Mouse (Mus musculus) megakaryocyte, embryonic 14.5 days (primary cell): Measurements from ENCODE around the gene Rps2. TPM values are rescaled to one million over a fixed set of nuclear protein-coding genes. Genes with fewer than 3 reads are reported as not detected.
"Not testable (repeated sequence)": the region's sequence is repeated elsewhere in the genome, so short reads cannot be mapped to it uniquely, and the experiment has no call there.

ENCODE experiments used
- H3K27me3 ChIP-seq: replicated peaks from 2 replicates; pipeline ENCODE3; 2012; ENCODE audit warnings: inconsistent platforms
- H3K36me3 ChIP-seq: replicated peaks from 2 replicates; pipeline ENCODE3; 2012; ENCODE audit warnings: low read length, inconsistent platforms, mixed read lengths
- H3K4me1 ChIP-seq: 2 replicates; pipeline ENCODE4 v1.6.1; 2012; ENCODE audit warnings: inconsistent platforms
- H3K4me3 ChIP-seq: replicated peaks from 2 replicates; pipeline ENCODE3; 2012; ENCODE audit warnings: moderate library complexity, mild to moderate bottlenecking, inconsistent platforms
- H3K9me3 ChIP-seq: 2 replicates; pipeline ENCODE4 v1.6.1; 2012; ENCODE audit warnings: inconsistent platforms
- FLI1 ChIP-seq: IDR thresholded peaks from 2 replicates; pipeline ENCODE4 v1.6.1; 2012; ENCODE audit warnings: low read length, inconsistent platforms, mixed read lengths
- GATA1 ChIP-seq: IDR thresholded peaks from 3 replicates; pipeline ENCODE4 v1.6.1; 2012; ENCODE audit warnings: mixed read lengths, low read length, inconsistent platforms, borderline replicate concordance
- polyA plus RNA-seq: library from polyadenylated mRNA; stranded (reverse); fragments of >175 nt; gene quantifications from 2 replicates; pipeline ENCODE4 v1.2.3, GENCODE M21; 2012; ENCODE audit warnings: low replicate concordance; ENCODE audit not compliant: insufficient read depth

Gene Rps2
- polyA plus RNA-seq, 1 experiment = 1,069 TPM

- Histone ChIP-seq H3K27me3 (no peaks in the 10 kb centered on the region), H3K36me3 (peaks cover 52% of the 10 kb centered on the region), H3K9me3 (no peaks in the 10 kb centered on the region), H3K4me3 (peak overlapping the region; percentile 93), H3K4me1 (peaks cover 45% of the 10 kb centered on the region)
- TF ChIP-seq GATA1 (no peak), FLI1 (no peak)
These were observed 1.7 kb downstream of the Rps2 start for GRCm38 (mm10) chr17:24719494-24720222.

GRCm38 (mm10) chr17:24720616-24721015, 2.7 kb downstream of the Rps2 start:
- not testable (repeated sequence) for H3K27me3 ChIP-seq, H3K9me3 ChIP-seq
- H3K4me3 ChIP-seq = peak overlapping the region; percentile 92
- H3K4me1 ChIP-seq = peaks cover 47% of the 10 kb centered on the region
- H3K36me3 ChIP-seq = peaks cover 46% of the 10 kb centered on the region

- Histone ChIP-seq H3K4me1 (peaks cover 47% of the 10 kb centered on the region), H3K36me3 (peaks cover 38% of the 10 kb centered on the region), H3K4me3 (peak overlapping the region; percentile 85)
- not testable (repeated sequence) for H3K9me3 ChIP-seq, H3K27me3 ChIP-seq
These were observed 3.6 kb downstream of the Rps2 start for GRCm38 (mm10) chr17:24721383-24721955.

- H3K4me1 ChIP-seq = peaks cover 47% of the 10 kb centered on the region
- H3K4me3 ChIP-seq = peak overlapping the region; percentile 54
- no peaks in the 10 kb centered on the region for H3K27me3 ChIP-seq
- no peaks in the 10 kb centered on the region for H3K9me3 ChIP-seq
- TF ChIP-seq FLI1 (no peak), GATA1 (no peak)
- peaks cover 29% of the 10 kb centered on the region for H3K36me3 ChIP-seq
These were observed 4.5 kb downstream of the Rps2 start for GRCm38 (mm10) chr17:24722220-24722924.

GRCm38 (mm10) chr17:24723122-24723880, 5.4 kb downstream of the Rps2 start:
- no peaks in the 10 kb centered on the region for H3K9me3 ChIP-seq
- H3K27me3 ChIP-seq = peaks cover 4% of the 10 kb centered on the region
- H3K4me1 ChIP-seq = peaks cover 53% of the 10 kb centered on the region
- H3K4me3 ChIP-seq = peak overlapping the region; percentile 100
- peaks cover 22% of the 10 kb centered on the region for H3K36me3 ChIP-seq
- TF ChIP-seq GATA1 = no peak

- peaks cover 19% of the 10 kb centered on the region for H3K36me3 ChIP-seq
- no peaks in the 10 kb centered on the region for H3K9me3 ChIP-seq
- peaks cover 50% of the 10 kb centered on the region for H3K4me1 ChIP-seq
- H3K4me3 ChIP-seq = peak overlapping the region; percentile 100
- H3K27me3 ChIP-seq = peaks cover 4% of the 10 kb centered on the region
- TF ChIP-seq FLI1 (no peak), GATA1 (no peak)
These were observed 5.9 kb downstream of the Rps2 start for GRCm38 (mm10) chr17:24723881-24724180.

- H3K36me3 ChIP-seq = peaks cover 19% of the 10 kb centered on the region
- H3K4me1 ChIP-seq = peaks cover 48% of the 10 kb centered on the region
- H3K9me3 ChIP-seq = no peaks in the 10 kb centered on the region
- TF ChIP-seq GATA1 (no peak), FLI1 (no peak)
- peak within 1 kb of the TSS; percentile 100 for H3K4me3 ChIP-seq
- peaks cover 4% of the 10 kb centered on the region for H3K27me3 ChIP-seq
These were observed 6.3 kb downstream of the Rps2 start, which contains the start of gene Ndufb10 for GRCm38 (mm10) chr17:24724184-24724583. TSS of gene Ndufb10 (minus strand) at chr17:24724478.

- Histone ChIP-seq H3K36me3 (peaks cover 16% of the 10 kb centered on the region), H3K4me1 (peaks cover 51% of the 10 kb centered on the region), H3K27me3 (peaks cover 4% of the 10 kb centered on the region), H3K9me3 (no peaks in the 10 kb centered on the region), H3K4me3 (no peak overlapping the region)
- TF ChIP-seq FLI1 (no peak), GATA1 (no peak)
These were observed 7.9 kb downstream of the Rps2 start for GRCm38 (mm10) chr17:24725637-24726390.

- H3K4me1 ChIP-seq = peaks cover 45% of the 10 kb centered on the region
- H3K27me3 ChIP-seq = peaks cover 5% of the 10 kb centered on the region
- H3K36me3 ChIP-seq = peaks cover under 1% of the 10 kb centered on the region
- H3K9me3 ChIP-seq = no peaks in the 10 kb centered on the region
- TF ChIP-seq GATA1 (no peak), FLI1 (no peak)
- no peak within 1 kb of the TSS for H3K4me3 ChIP-seq
These were observed 9.7 kb downstream of the Rps2 start, which contains the start of gene Rpl3l for GRCm38 (mm10) chr17:24727618-24728017. TSS of gene Rpl3l (plus strand) at chr17:24727820.
